Mouse (Mus musculus) gastrocnemius, postnatal 36 days (tissue): ENCODE measurements around the gene Tex19.2. TPM values are rescaled to one million over a fixed set of nuclear protein-coding genes. Genes with fewer than 3 reads are reported as not detected.
A peak's percentile ranks its signal among the peaks of the same experiment; 100 is the strongest.

Experiments used
- DNase-seq, 2 experiments: peaks; one replicate each; pipeline ENCODE4 v3.0.0; 2022
- intact Hi-C: fragments of 180-260 bp; cut with DNase I; formaldehyde crosslinking; loops from one replicate; pipeline ENCODE4 v1.15.1; 2025
- long read RNA-seq, 2 experiments: library from polyadenylated mRNA; stranded (forward); transcript quantifications; one replicate each; pipeline ENCODE4 v2.0.0; 2021
- total RNA-seq, 2 experiments: library from RNA; stranded (reverse); gene quantifications; 2 replicates each; pipeline ENCODE4 v1.2.3; 2021

The Tex19.2 gene
- not detected for total RNA-seq
- long read RNA-seq, experiment 1, result 0 reads
- long read RNA-seq, experiment 2, result 0 reads

DNA sequence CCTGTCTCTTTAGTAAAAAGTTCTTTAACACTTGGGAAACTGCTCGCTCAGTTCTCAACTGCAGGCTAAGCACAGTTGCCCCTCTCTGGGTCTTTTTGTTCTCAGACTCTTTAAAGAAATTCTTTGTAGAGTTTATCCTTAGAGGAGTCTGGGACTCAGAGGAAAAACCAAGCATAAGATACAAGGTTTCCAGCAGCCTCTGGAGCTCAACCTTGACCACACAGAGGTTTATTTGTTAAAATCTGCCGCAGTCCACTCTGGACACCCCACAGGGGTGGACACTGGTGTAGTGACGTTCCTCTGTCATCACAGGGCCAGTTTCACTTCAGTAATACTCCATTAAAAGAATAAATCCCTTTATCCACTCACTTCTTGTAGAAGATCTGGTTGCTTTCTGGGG is at the start of gene Tex19.2:
Tex19.2 (minus strand) TSS at position 101 of the 400 bp plus-strand sequence.
- intact Hi-C loops, result no loop called here
- no peak for DNase-seq

DNA sequence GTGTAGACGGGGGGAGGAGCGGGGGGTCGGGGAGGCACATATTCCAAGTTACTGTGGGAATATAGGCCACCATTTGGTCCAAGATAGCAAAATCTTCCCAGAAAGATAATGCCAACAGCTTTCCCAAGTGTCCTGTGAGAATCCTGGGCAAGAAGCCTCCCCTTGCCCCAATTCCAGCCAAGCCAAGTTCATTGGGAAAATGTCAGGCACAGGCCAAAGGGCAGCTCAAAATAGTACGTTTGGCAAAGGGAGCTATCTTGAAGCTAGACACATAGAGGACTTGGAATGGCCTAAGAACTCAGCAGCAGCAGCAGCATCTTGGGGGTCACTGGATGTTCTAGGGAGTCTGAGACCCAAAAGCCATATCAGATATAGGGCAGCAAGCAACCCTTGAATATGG is 45.3 kb upstream of the Tex19.2 start:
- no peak for DNase-seq
- intact Hi-C loops, result no loop called here

DNA sequence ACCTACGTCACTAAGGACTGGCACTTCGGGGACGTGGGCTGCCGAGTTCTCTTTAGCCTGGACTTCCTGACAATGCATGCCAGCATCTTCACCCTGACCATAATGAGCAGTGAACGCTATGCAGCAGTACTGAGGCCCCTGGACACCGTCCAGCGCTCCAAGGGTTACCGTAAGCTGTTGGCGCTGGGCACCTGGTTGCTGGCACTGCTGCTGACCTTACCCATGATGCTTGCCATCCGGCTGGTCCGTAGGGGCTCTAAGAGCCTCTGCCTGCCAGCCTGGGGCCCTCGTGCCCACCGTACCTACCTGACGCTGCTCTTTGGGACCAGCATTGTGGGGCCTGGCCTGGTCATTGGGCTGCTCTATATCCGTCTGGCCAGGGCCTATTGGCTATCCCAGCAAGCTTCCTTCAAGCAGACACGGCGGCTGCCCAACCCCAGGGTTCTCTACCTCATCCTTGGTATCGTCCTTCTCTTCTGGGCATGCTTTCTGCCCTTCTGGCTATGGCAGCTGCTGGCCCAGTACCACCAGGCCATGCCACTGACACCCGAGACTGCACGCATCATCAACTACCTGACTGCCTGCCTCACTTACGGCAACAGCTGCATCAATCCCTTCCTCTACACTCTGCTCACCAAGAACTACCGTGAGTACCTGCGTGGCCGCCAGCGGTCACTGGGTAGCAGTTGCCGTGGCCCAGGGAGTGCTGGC is 42.3 kb upstream of the Tex19.2 start:
- DNase-seq, result peak; percentile 63 to 64
- intact Hi-C loops, result no loop called here

- no peak for DNase-seq
- intact Hi-C loops, result loop anchor here (10.0 kb wide), 1 partner anchor 255 kb away; no protein-coding TSS in a partner anchor
Observed at GRCm38 (mm10) chr11:121159971-121160370, 41.5 kb upstream of the Tex19.2 start, which contains the start of gene Uts2r. Gene Uts2r (plus strand): TSS chr11:121160271.

- intact Hi-C loops, result loop anchor here (10.0 kb wide), 1 partner anchor 252 kb away; no protein-coding TSS in a partner anchor
- DNase-seq, result peak; percentile 69 to 79
Observed at GRCm38 (mm10) chr11:121156411-121156891, 38.0 kb upstream of the Tex19.2 start.

DNA sequence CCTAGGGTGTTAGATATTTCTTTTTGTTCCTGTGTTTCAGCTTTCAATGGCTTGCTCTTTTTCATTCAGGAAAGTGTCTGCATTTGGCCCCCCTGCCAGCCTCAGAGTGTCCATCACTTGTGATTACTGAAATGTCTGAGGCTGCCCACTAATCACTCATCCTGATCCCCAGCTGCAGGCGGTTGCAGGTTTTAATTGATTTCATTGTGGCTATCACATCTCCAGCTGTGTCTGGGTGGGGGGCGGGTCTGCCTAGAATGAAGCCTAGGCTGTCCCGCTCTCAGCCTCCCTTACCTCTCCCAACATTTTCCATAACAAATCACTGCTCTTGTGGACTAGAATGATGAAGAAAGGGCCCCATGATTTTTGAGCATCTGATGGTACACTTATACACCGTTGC is 35.7 kb upstream of the Tex19.2 start:
- intact Hi-C loops, result loop anchor here (10.0 kb wide), 1 partner anchor 249 kb away; no protein-coding TSS in a partner anchor
- DNase-seq, result no peak

- no peak for DNase-seq
- intact Hi-C loops, result loop anchor here (5.0 kb wide), 1 partner anchor 54 kb away; the partner anchor contains the start of genes Hexdc and Ogfod3
Observed at GRCm38 (mm10) chr11:121148193-121148592, 29.7 kb upstream of the Tex19.2 start.

- DNase-seq, result no peak
- intact Hi-C loops, result loop anchor here (5.0 kb wide), 1 partner anchor 56 kb away; the partner anchor contains the start of genes Hexdc and Ogfod3
Observed at GRCm38 (mm10) chr11:121145865-121146264, 27.4 kb upstream of the Tex19.2 start, which contains the start of gene Tex19.1. Gene Tex19.1 (plus strand): TSS chr11:121146143.

DNA sequence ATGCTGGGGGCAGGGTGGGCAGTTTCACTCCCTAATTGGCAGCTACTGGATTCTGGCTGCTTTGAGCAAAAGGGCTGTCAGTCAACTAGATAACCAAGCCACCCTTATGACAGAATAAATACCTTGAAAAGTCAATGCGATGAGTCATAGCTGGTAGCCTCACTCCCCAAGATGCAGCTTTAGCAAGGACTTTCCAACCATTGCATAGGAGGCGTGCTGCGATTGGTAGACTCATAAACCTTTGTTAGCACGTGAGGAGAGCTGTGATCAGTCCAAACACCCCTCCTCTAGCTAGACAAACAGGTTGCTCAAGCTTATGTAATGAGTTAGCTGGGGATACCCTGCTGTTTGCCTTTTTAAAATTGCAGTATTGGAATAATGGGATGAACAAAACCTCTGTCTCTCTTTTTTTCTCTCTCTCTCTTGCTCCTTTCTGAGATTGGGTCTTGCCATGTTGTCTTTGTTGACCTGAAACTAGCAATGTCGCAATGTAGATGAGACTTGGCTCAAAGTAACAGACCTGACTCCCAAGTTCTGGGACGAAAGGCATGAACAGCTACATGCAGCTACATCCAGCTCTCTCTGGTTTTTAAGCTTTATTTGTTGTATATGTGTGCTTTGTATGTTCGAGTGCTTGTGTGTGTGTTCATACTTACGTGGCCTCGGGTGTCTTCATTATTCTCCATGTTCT is 25.0 kb upstream of the Tex19.2 start:
- DNase-seq, result no peak
- intact Hi-C loops, result no loop called here

DNA sequence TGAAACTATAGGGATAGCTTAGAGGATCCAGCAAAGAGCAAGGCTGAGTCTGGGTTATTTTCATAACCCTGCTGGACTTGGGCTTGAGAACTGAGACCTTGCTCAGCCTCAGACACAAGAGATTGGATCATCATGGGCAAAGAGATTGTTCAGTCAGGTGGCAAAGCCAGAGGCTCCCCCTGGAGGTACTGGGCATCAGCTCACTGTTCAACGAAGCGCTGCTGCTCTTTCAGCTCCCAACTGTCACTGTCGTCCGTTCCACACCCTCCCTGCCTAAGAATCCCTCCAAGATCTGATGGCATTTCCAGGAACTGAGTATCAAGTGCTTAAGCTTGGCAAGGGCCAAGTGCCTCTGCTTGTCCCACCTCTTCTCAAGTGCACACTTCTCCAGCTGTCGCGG is 20.3 kb upstream of the Tex19.2 start:
- no peak for DNase-seq
- intact Hi-C loops, result no loop called here

DNA sequence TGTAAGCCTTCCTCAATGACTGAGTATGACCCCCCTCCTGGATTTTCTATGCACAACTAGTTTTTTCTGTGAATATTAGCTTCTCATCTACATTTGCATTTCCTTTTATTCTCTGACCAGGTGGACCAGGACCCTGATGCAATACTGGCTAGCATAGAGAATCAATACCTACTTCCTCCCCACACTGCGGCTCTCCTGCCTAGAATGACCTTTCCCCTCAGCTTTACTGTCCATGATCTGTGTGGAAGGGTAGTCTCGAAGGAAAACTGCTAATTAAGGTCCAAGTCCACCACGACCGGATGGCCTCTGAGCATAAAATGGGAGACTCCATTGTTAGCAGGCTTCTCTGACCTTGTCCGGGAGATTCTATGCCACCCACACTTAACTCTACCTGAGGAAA is 19.2 kb upstream of the Tex19.2 start:
- DNase-seq, result no peak
- intact Hi-C loops, result no loop called here

GRCm38 (mm10) chr11:121134600-121134999 is 16.1 kb upstream of the Tex19.2 start:
- intact Hi-C loops, result loop anchor here (5.0 kb wide), 1 partner anchor 77 kb away; no protein-coding TSS in a partner anchor
- DNase-seq, result no peak

DNA sequence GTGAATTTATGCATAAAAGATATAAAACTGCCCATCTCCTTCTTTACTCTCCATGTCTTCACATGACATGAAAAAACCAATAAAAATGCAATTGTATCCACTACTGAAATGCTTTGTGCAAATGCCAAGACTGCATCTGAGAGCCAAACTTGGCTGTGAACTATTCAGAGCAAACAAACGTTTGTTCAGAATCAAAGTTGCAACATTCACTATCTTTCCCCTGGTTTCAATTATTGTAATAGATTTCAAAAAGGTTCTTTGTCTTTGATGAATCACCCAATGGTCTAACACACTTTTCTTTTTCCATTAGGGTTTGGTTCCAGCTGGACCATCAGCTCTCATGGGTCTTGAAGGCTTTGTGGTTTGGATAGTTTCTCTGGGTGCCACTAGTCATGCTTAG is 11.1 kb upstream of the Tex19.2 start:
- intact Hi-C loops, result loop anchor here (5.0 kb wide), 1 partner anchor 72 kb away; no protein-coding TSS in a partner anchor
- DNase-seq, result no peak

DNA sequence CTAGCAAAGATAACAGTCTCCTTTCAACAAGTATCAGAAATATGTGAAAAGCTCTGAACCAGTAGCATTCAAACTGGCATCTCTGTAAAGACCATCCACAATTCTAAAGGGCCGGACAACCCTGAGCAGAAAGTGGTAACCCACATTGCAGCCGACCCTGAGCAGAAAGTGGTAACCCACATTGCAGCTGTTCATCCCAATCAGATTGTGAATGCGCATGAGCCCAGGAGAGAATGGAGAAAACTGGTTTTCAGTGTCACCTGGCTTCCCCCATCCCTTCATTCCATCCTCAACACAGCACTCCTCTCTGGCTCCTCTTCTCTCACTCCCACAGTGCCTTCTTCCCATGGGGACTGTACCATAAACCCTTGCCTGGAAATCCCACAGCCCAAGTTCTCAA is 9.0 kb upstream of the Tex19.2 start:
- DNase-seq, result no peak
- intact Hi-C loops, result no loop called here

GRCm38 (mm10) chr11:121126395-121126794 is 7.9 kb upstream of the Tex19.2 start:
- intact Hi-C loops, result no loop called here
- no peak for DNase-seq

GRCm38 (mm10) chr11:121125522-121126172 is 7.2 kb upstream of the Tex19.2 start:
- DNase-seq, result no peak
- intact Hi-C loops, result no loop called here

DNA sequence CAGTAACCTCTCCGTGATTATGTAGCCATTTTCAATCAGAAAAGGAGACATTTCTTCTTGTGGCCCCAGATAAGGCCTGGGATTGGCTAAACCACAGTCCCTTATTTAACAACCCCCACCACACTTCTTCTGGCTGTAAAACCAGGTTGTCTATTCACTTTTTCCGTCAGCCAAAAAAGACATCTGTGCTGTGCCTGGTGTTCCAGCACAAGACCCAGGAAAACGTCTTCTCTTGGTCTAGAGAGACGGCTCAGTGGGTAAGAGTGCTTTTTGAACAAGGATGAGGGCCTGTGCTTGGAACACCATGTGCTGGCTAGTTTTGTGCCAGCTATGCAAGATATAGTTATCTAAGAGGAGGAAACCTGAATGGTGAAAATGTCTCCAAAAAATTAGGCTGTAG is 5.0 kb upstream of the Tex19.2 start:
- intact Hi-C loops, result no loop called here

GRCm38 (mm10) chr11:121122024-121122670 is 3.7 kb upstream of the Tex19.2 start:
- intact Hi-C loops, result no loop called here
- no peak for DNase-seq

More for the DNA sequence above, 5.0 kb upstream of the Tex19.2 start:
- no peak for DNase-seq

GRCm38 (mm10) chr11:121121151-121121550 is 2.7 kb upstream of the Tex19.2 start:
- DNase-seq, result no peak
- intact Hi-C loops, result no loop called here

DNA sequence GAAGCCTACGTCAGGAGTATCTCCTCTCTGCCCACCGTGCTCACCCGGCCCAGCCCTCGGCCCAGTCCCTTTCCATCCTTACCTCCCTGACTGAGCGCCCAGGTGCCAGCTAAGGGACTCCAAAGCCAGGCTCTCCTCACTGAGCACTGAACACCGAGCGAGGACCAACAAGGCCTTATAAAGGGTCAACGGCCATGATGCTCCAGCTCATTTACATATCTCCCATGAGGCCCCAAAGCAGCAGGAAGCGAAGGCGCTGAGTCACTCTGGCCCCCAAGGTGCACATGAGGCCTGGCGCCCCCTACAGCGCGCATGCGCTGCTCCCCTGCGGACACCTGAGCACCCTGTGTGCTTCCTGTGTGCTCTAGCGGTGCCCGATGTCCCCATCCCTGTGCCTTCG is 371 bp downstream of the Tex19.2 start:
- DNase-seq, result no peak
- intact Hi-C loops, result no loop called here
